Mouse (Mus musculus) megakaryocyte, embryonic 14.5 days (primary cell): Measurements from ENCODE around the gene Kcnab1.

Experiments used
- FLI1 ChIP-seq: IDR thresholded peaks from 2 replicates; pipeline ENCODE4 v1.6.1; 2012; ENCODE audit warnings: low read length, inconsistent platforms, mixed read lengths
- GATA1 ChIP-seq: IDR thresholded peaks from 3 replicates; pipeline ENCODE4 v1.6.1; 2012; ENCODE audit warnings: mixed read lengths, low read length, inconsistent platforms, borderline replicate concordance

GRCm38 (mm10) chr3:65299205-65299604, 190.0 kb downstream of the Kcnab1 start:
- TF ChIP-seq GATA1 (no peak), FLI1 (no peak)
